Mouse (Mus musculus) embryonic facial prominence, embryonic 12.5 days (tissue): ENCODE data around the gene Olfr718-ps1. TPM values are rescaled to one million over a fixed set of nuclear protein-coding genes. Genes with fewer than 3 reads are reported as not detected.

Experiments
- ATAC-seq: fragments of 200-750 bp; cut with Nextera tagmentation; 2 replicates; pipeline ENCODE4 v1.8.0; 2017; ENCODE audit not compliant: insufficient number of reproducible peaks, insufficient read depth, low FRiP score, low TSS enrichment
- H3K27ac ChIP-seq: fragments of 300-500 bp; sonication (generic); 2 replicates; pipeline ENCODE4 v1.5.1; 2016; ENCODE audit warnings: mild to moderate bottlenecking
- H3K27me3 ChIP-seq: fragments of 300-500 bp; sonication (generic); 2 replicates; pipeline ENCODE4 v1.6.1; 2016; ENCODE audit warnings: mild to moderate bottlenecking, moderate library complexity
- H3K36me3 ChIP-seq: fragments of 300-500 bp; sonication (generic); 2 replicates; pipeline ENCODE4 v1.6.1; 2016; ENCODE audit warnings: mild to moderate bottlenecking
- H3K4me1 ChIP-seq: fragments of 300-500 bp; sonication (generic); 2 replicates; pipeline ENCODE4 v1.6.1; 2016
- H3K4me2 ChIP-seq: fragments of 300-500 bp; sonication (generic); replicated peaks from 2 replicates; pipeline ENCODE4 v1.6.1; 2016; ENCODE audit warnings: mild to moderate bottlenecking, moderate library complexity
- H3K4me3 ChIP-seq: fragments of 300-500 bp; sonication (generic); 2 replicates; pipeline ENCODE4 v1.5.1; 2016; ENCODE audit warnings: mild to moderate bottlenecking
- H3K9ac ChIP-seq: fragments of 300-500 bp; sonication (generic); 2 replicates; pipeline ENCODE4 v1.6.1; 2016; ENCODE audit warnings: mild to moderate bottlenecking, moderate library complexity
- H3K9me3 ChIP-seq: fragments of 300-500 bp; sonication (generic); 2 replicates; pipeline ENCODE4 v1.6.1; 2016; ENCODE audit warnings: mild to moderate bottlenecking, moderate library complexity
- WGBS: fragments of 180-500 bp; shearing (Covaris S2); methylation state at CpG from one replicate; pipeline ENCODE4 v1.1.7; 2016; 5-methylcytosine and 5-hydroxymethylcytosine counted together
- microRNA-seq: library from miRNA; unstranded; fragments of <30 nt; microRNA quantifications from one replicate; pipeline ENCODE4, GENCODE M21; 2017
- polyA plus RNA-seq: library from polyadenylated mRNA; unstranded; fragments of >200 nt; fragmentation: Nextera tagmentation; extraction: Ambion mirVana; gene quantifications from 2 replicates; pipeline ENCODE4 v1.2.1, GENCODE M21; 2016

Olfr718-ps1 gene
- polyA plus RNA-seq, 1 experiment from 2014 or later = 0.09 TPM

DNA sequence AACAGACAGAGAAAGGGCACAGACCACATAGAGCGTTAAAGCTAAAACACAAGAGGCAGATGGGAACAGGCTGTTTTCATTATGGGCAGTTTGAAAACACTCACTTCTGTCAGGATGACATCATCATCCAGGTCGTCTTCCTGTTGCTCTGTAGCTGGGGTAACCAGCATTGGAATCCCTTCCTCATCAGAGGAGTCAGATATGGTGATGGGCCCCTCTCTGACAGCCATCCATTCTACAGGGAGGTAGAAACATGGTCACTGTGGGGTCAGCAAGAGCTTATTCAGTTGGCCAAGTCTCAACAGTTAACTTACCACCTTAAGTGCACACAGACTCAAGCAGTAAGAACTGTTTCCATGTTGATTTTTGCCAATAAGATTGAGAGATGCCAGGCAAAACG is 54.5 kb downstream of the Olfr718-ps1 start:
- Histone ChIP-seq H3K36me3 (peaks cover 38% of the 10 kb centered on the region), H3K9ac (no peak overlapping the region), H3K9me3 (no peaks in the 10 kb centered on the region), H3K27ac (no peak overlapping the region), H3K4me1 (no peaks in the 10 kb centered on the region), H3K4me3 (no peak overlapping the region), H3K27me3 (no peaks in the 10 kb centered on the region), H3K4me2 (no peak overlapping the region)
- 51% methylated on average over 3 of the region's 3 CpGs for WGBS
- no peak for ATAC-seq

DNA sequence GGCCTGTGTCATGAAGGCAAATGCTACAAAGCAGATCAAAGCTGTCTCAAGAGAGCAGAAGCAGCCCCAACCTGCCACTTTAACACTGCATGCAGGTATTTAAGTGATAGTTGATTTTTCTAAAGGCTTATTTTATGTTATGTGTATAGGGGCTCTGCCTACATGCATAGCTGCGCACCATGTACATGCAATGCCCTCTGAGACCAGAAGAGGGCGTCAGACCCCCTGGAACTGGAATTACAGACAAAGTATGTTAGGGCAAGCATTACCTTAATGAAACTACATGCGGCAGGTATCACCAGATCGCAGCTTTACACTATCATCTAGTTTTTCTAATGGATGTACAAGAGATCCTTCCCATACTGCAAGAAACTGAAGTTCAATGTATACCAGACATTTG is 62.5 kb downstream of the Olfr718-ps1 start:
- H3K36me3 ChIP-seq = peaks cover 64% of the 10 kb centered on the region
- no peaks in the 10 kb centered on the region for H3K4me1 ChIP-seq

More for the DNA sequence above, 62.5 kb downstream of the Olfr718-ps1 start:
- H3K27ac ChIP-seq = no peak overlapping the region
- H3K9ac ChIP-seq = no peak overlapping the region
- ATAC-seq = no peak
- no peaks in the 10 kb centered on the region for H3K27me3 ChIP-seq
- no peak overlapping the region for H3K4me2 ChIP-seq
- H3K4me3 ChIP-seq = no peak overlapping the region
- H3K9me3 ChIP-seq = no peaks in the 10 kb centered on the region
- WGBS = 71% methylated on average over 4 of the region's 4 CpGs

Small RNA genes lying within 50 kb of the gene (microRNA-seq; reads per million reads assigned to microRNA genes)
- not detected for gene Gm44405

Other genes with a start within 250 kb of the Olfr718-ps1 start
- 13,963 and 14,730 TPM in 2 replicates for gene Actb, start 240.8 kb downstream of the Olfr718-ps1 start, polyA plus RNA-seq
- gene Fscn1, start 187.2 kb downstream of the Olfr718-ps1 start, polyA plus RNA-seq = 506 and 520 TPM in 2 replicates
- gene Rnf216, start 34.6 kb downstream of the Olfr718-ps1 start, polyA plus RNA-seq = 56.4 and 56.9 TPM in 2 replicates
- gene Rbak, start 33.2 kb upstream of the Olfr718-ps1 start, polyA plus RNA-seq = 19.3 TPM in 2 replicates
- not detected in 2 replicates for gene Spdye4b, start 33.4 kb upstream of the Olfr718-ps1 start, polyA plus RNA-seq
- not detected in 2 replicates for gene Spdye4a, start 79.3 kb upstream of the Olfr718-ps1 start, polyA plus RNA-seq
- 26.6 and 27.2 TPM in 2 replicates for gene Zfp12, start 87.6 kb upstream of the Olfr718-ps1 start, polyA plus RNA-seq
- gene Zfp316, start 122.4 kb upstream of the Olfr718-ps1 start, polyA plus RNA-seq = 9.7 and 10.1 TPM in 2 replicates
- gene Zfp853, start 146.0 kb upstream of the Olfr718-ps1 start, polyA plus RNA-seq = 0.06 and 0.12 TPM in 2 replicates
- 49.5 and 51.2 TPM in 2 replicates for gene E130309D02Rik, start 167.8 kb upstream of the Olfr718-ps1 start, polyA plus RNA-seq
- gene Zdhhc4, start 181.7 kb upstream of the Olfr718-ps1 start, polyA plus RNA-seq = 85.6 and 85.8 TPM in 2 replicates
- gene Grid2ip, start 209.8 kb upstream of the Olfr718-ps1 start, polyA plus RNA-seq = 0.27 and 0.28 TPM in 2 replicates